Mouse (Mus musculus) cerebellum, adult 18-20 months (tissue): Measurements from ENCODE around the gene Mmp24.

Experiments
- DNase-seq, 2 experiments: peaks; one replicate each; pipeline ENCODE4 v3.0.0; 2021

Mmp24 gene

DNA sequence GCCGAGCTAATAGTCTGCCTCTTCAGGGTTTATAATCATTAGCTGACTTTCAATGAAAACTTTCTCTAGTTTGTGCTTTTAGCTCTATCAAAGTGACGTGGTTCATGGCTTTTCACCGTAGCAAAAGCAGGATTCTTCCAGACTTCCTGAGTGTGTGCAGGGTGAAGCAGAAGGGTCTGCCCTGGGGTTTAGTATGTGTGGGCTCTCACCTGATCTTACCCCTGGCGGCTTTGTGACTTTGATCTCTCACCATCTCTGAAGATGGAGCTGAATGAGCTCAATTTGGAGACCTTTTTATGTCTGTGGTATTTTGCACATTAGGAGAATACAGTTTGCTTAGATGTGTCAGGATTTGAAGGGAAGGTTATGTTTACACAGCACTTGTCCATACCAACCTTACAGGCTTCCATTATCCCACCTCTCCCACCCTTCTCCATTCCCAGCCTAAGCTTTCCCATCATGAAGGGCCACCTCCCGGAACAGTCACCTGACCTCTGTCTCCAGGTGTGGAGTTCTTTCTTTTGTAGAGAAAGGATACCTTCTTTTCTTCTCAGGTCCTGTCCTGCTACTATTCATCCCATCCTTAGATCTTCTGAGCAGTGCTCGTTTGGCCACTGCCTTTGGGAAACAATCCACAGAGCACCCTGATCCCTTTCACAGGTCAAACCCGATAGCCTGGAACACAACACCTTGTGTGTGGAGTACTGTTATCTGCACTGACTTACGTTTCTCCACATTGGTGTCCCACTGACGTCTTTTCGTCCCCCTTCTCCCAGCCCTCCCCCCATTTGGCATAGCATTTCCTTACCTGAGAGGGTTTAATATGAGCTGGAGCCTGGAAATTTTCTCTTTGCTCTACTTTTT is 1.9 kb downstream of the Mmp24 start:
- peak; percentile 39 to 53 for DNase-seq

GRCm38 (mm10) chr2:155777688-155777985 is 2.5 kb downstream of the Mmp24 start:
- DNase-seq, result peak in 1 of 2 experiments; percentile 39

GRCm38 (mm10) chr2:155778004-155778403 is 2.9 kb downstream of the Mmp24 start:
- DNase-seq, result peak; percentile 37 to 52

DNA sequence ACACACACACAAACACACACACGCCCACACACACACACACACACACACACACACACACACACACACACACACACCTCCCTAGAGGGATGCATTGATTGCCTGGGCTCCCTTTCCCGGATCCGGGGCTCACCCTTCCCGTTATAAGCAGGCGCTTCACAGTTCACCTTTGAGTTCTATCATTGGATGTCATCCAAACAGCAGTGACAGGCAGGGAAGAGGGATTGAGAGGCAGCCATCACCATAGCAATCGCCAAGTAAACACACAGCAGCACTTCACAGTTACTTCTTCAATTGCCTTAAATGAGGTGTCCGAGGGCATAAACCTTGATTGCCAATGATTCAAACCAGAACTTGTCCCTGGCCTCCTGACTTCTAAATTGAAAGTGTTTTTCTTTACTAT is 3.9 kb downstream of the Mmp24 start:
- peak in 1 of 2 experiments; percentile 50 for DNase-seq

DNA sequence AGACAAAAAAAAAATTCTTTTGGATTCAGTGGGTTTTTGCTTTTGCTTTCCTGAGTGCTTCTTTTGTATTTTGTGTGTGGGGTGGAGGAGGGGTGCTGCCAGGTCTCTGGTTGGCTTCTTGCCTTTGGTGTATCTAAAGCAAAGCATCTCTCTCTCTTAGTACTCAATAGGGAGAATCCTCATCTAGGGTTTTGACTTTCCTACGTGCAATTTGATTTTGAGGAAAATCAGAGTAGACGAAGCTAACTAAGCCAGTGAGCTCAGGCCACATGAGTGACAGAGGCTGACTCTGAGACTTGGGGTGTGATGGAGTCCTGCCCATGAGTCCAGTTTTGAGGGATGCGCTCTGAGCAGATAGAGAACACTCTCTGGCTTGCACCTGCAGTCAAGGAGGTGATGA is 4.4 kb downstream of the Mmp24 start:
- DNase-seq, result no peak

- peak; percentile 63 to 69 for DNase-seq
Observed at GRCm38 (mm10) chr2:155784534-155784933, 9.4 kb downstream of the Mmp24 start.

- no peak for DNase-seq
Observed at GRCm38 (mm10) chr2:155786905-155787304, 11.8 kb downstream of the Mmp24 start.

DNA sequence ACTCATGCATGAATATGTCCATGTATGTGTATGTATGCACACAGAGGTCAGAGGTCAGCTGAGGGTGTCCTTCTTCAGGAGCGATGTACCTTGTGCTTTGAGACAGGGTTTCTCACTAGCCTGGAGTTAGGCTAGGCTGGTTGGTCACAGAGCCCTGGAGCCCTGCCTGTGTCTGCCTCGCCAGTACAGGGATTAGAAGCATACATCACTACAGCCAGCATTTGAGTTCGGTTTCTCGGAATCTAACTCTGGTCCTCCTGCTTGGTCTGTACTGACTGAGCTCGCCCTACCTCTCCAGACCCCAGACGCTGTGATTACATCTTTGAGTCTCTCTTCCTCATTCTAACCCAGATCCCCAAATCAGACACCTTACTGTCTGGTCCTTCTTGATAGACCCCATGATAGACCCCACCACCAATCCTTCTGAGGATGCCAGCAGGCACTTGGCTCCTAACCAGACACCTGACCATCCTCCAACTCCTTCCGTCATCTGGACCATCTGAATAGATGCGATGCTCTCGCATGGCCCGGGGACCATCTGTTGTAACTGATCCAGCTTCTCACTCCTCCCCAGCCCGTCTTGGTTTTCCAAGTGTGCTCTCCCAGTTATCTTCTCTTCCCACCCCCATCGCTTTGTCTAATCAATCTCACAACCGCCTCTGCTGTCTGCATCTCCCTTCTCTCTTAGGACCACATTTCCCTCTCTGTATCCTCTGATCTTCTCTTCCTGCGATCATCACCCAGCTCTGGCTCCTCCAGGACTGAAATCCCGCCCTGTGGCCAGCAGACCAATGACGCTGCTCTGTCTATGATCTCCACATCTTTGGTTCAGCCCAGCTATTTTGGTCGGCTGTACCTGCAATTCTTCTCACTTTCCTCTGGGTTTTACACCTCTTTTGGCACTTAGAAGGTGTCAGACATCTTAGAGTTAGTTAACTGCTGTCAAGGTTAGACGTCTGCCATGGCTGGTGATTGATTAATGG is 13.1 kb downstream of the Mmp24 start:
- peak in 1 of 2 experiments; percentile 59 for DNase-seq

DNA sequence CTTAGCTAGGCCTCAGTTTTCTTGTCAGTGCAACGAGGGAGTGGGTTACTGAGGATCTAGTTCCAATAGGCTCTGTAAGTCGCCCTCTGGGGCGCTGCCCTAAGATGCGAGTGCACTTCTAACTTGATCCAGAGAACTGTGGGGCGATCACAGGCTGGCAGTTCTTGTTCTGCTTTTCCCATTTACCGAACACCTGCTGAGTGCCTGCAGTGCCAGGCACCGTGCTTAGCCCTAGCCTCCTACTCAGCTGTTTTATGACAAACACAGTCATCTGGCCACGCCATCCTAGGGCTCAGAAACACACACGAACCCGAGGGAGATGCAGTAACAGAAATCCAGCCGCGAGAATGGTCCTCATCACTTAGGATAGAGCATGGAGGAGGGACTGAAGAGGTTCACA is 17.8 kb downstream of the Mmp24 start:
- no peak for DNase-seq

DNA sequence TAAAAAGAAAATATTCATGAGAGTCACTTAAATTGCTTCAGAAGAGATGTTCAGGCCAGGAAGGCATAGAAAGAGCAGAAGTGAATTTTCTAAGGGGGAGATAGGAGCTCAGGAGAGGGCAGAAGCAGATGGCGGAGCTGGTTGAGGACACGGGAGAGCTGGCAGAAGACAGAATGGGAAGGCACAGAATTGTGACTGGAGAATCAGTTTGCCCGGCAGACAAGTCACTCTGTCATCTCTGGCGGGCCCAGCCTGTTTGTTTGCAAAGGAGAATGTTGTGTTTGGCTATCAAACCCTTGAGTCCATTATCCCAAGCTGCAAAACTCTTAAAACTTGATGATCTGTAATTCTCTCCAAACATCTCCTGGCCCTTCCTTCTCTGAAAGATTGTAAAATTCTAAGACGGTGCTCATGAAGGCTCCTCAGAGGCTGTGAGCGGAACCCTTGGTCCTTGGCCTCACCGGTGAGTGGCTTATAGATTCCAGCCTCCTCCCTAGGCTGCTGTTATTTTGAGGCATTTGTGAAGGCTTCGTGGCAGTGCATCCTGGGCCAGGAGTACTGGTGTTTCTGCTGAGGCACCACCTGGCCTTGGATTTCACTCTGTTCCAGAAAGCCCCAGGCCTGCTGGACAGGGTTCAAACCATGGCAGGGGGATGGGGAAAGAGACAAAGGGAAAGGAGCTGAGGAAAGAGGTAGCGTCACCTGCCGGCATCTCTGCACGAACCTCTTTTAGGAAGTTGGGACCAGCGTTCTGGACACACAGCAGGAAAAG is 19.7 kb downstream of the Mmp24 start:
- peak; percentile 98 for DNase-seq

GRCm38 (mm10) chr2:155798613-155799012 is 23.5 kb downstream of the Mmp24 start:
- no peak for DNase-seq

DNA sequence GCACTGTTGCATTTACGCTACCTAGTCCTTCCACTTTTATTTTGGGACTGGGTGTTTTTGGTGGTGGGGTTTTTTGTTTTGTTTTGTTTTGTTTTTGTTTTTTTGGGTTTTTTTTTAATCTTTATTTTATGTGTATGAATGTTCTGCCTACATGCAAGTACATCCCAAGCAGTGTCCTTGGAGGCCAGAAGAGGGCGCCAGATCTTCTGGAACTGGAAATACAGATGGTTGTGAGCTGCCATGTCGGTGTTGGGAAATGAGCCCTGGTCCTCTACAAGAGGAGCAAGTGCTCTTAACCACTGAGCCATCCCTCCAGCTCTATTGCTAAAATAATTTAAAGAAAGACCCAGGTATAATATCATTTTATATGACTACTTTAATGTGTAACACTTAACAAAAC is 27.6 kb downstream of the Mmp24 start:
- DNase-seq, result no peak

DNA sequence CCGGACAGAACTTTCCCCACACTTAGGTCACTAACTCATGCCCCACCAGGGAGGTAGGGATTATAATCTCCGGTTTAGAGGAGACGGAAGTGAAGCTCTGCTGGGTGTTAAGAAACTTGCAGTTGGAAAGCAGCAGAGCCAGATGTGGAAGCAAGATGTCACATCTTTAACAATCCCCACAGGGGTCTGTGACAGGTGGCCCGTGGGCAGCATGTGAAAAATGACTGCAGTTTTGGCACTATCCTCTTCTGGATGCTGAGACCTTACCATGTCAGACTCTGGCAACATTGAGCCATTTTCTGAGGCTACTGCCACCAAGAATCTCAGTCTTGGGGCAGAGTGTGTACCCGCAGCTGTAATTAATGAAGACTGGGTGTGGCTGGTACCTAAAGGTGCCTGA is 28.9 kb downstream of the Mmp24 start:
- no peak for DNase-seq

DNA sequence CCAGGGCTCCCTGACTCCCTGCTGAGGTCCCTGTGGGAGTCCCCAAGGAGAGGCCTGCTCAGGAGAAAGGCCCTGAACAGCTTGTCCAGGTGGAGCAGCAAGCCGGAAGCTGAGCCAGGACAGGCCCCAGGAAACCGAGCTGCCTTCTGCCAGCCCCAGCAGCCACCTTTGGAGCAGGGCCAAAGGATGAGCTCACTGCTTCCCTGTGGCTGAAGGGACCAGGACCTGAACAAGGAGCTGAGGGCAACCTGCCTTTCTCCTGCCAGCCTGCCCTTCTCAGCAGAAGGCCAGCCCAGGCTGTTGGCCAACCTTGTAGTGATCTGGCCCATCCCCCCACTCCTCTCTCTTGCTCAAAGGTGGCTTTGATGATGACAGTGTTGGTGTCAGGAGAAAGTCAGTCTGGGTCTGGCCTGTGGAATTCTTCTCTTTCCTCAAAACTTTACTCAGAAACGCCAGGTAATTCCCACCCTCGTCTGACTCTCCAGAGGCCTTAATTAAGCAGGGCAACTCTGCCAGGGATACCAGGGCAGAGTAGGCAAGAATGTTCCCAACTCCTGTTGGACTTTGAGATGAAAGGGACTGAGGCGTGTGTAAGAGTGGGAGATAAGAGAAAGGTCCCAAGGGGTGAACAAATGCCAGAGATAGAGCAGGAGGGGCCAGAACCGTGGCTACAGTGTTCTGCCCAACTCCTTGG is 30.2 kb downstream of the Mmp24 start:
- peak; percentile 98 to 99 for DNase-seq

DNA sequence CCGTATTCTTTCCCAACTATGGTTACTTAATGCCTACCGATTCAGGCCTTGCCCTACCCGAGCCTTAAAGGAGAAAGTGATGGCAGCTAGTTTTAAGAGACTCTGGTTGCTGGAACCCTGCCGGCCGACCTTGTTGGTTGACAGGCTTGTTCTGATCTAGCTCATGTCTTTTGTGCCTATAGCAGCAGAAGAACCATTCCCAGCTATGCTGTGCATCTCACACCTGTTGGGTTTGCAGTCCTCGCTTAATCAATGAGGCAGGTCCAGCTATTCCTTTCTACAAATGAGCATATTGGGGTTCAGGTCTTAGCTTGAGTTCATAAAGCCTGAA is 30.7 kb downstream of the Mmp24 start:
- DNase-seq, result no peak

DNA sequence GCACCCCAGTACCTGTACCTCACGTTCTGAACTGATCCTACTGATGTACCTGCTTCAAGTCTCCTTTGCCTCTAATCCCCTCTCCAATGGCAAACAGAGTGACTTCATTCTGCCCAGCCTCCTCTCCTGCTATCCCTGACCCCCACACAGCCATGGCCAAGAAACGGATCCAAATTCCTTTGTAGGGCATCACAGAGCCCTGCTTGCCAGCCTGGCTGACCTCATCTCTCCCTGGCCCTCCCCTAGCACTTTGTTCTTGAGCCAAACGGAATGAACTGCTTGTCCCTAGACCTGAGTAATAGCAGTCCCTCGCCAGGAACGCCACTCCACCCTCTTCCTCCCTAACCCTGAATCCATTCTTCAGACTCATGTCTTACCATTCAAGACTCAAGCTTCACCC is 31.4 kb downstream of the Mmp24 start:
- peak; percentile 88 to 96 for DNase-seq

DNA sequence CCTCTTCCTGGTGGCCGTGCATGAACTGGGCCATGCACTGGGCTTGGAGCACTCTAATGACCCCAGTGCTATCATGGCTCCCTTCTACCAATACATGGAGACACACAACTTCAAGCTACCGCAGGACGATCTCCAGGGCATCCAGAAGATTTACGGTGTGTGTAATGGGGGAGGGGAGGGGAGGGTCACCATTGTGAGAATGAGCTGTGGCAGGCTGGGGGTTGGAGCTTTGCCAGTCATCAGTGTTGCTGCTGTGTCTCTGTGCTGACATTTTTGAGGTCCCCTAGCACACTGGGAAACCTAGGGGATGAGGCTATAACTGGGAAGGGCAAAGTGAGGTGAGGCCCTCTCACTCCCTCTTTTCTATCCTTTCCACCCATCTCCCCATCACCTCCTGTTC is 32.3 kb downstream of the Mmp24 start:
- DNase-seq, result peak in 1 of 2 experiments; percentile 42

GRCm38 (mm10) chr2:155809620-155810019 is 34.5 kb downstream of the Mmp24 start:
- DNase-seq, result peak in 1 of 2 experiments; percentile 42

DNA sequence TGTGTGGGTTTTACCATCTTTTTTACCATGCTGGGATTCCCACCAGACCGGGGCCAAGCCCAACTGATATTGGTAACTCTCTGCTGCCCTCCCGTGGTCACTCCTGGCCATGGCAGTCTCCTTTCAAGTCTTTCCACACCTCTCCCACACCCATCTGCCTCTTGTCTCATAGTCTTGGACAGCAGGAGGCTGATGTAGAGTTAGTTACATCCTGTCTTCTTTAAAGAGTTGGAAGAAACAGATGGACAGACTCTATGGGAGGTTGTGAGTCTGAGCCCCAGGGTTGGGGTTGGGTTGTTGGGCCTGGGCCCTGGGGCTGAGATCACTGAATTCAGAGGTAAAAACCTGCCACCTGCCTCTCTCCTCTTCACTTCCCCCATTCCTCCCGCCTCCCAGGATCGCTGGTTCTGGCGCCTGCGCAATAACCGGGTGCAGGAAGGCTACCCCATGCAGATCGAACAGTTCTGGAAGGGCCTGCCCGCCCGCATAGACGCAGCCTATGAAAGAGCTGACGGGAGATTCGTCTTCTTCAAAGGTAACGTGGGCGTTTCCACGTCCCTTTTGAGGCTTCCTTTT is 36.8 kb downstream of the Mmp24 start:
- DNase-seq, result peak; percentile 95 to 98

- DNase-seq, result peak in 1 of 2 experiments; percentile 37
Observed at GRCm38 (mm10) chr2:155812637-155813036, 37.5 kb downstream of the Mmp24 start.

GRCm38 (mm10) chr2:155814829-155815228 is 39.7 kb downstream of the Mmp24 start:
- DNase-seq, result peak in 1 of 2 experiments; percentile 40

GRCm38 (mm10) chr2:155816179-155816578 is 41.0 kb downstream of the Mmp24 start:
- peak; percentile 58 to 69 for DNase-seq
